Mouse (Mus musculus): ENCODE measurements around the gene Etfdh. TPM values are rescaled to one million over a fixed set of nuclear protein-coding genes. Genes with fewer than 3 reads are reported as not detected.
A peak's percentile ranks its signal among the peaks of the same experiment; 100 is the strongest.
"Not testable (repeated sequence)": the region's sequence is repeated elsewhere in the genome, so short reads cannot be mapped to it uniquely, and the experiment has no call there.

Gene Etfdh
- polyA plus RNA-seq, 1 experiment from 2014 or later: 187 TPM

- H3K27me3 ChIP-seq: no peaks in the 10 kb centered on the region
- H3K36me3 ChIP-seq: no peaks in the 10 kb centered on the region
- H3K9ac ChIP-seq: no peak overlapping the region
- no peak for ATAC-seq (replicated peaks; ENCODE audit: insufficient number of reproducible peaks, insufficient read depth, low FRiP score, low read depth)
- 21% methylated on average over 5 of the region's 5 CpGs for WGBS
- H3K4me1 ChIP-seq (replicated peaks): peaks cover 11% of the 10 kb centered on the region
- H3K4me2 ChIP-seq: 0 out of 2 replicates have a peak overlapping the region, but pooled peaks have one; percentile 10
- H3K4me3 ChIP-seq: no peak overlapping the region
- no peaks in the 10 kb centered on the region for H3K9me3 ChIP-seq (replicated peaks)
- H3K27ac ChIP-seq: no peak overlapping the region
These were observed 52.4 kb downstream of the Etfdh start for GRCm38 (mm10) chr3:79576865-79577264.

- Histone ChIP-seq H3K4me2 (no peak overlapping the region), H3K4me3 (no peak overlapping the region), H3K9ac (no peak overlapping the region), H3K27me3 (no peaks in the 10 kb centered on the region), H3K9me3 (replicated peaks) (no peaks in the 10 kb centered on the region), H3K27ac (no peak overlapping the region), H3K4me1 (replicated peaks) (peaks cover 11% of the 10 kb centered on the region), H3K36me3 (no peaks in the 10 kb centered on the region)
- ATAC-seq (replicated peaks; ENCODE audit: insufficient number of reproducible peaks, insufficient read depth, low FRiP score, low read depth): 0 out of 2 replicates have a peak, but pooled peaks have one; percentile 5
- 24% methylated on average over 3 of the region's 3 CpGs for WGBS
These were observed 52.9 kb downstream of the Etfdh start for GRCm38 (mm10) chr3:79576468-79576816.

- Histone ChIP-seq H3K27me3 (no peaks in the 10 kb centered on the region), H3K9me3 (replicated peaks) (no peaks in the 10 kb centered on the region), H3K4me1 (replicated peaks) (peaks cover 11% of the 10 kb centered on the region), H3K27ac (no peak overlapping the region), H3K4me2 (no peak overlapping the region), H3K4me3 (no peak overlapping the region), H3K9ac (no peak overlapping the region), H3K36me3 (no peaks in the 10 kb centered on the region)
- ATAC-seq (replicated peaks; ENCODE audit: insufficient number of reproducible peaks, insufficient read depth, low FRiP score, low read depth): 0 out of 2 replicates have a peak, but pooled peaks have one; percentile 16
- 39% methylated on average over 10 of the region's 10 CpGs for WGBS
These were observed 53.5 kb downstream of the Etfdh start for GRCm38 (mm10) chr3:79575576-79576467.

DNA sequence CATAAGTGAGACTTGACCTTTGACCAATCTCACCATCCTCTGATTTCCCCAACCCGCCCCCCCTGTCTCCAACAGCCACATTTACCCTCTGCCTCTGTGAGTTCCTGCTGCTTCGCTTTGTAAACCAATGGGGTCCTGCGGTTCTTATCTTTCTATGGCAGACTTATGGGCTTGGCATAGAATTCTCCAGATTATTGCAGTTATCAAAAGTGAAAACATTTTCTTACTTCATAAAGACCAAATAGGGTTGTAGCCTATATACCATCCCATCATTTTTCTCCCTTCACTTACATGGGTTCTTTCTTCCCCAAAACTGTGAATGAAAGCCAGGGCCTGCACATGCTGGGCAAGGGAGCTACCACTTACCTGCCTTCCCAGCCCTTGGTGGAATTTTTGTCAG is 55.0 kb downstream of the Etfdh start:
- Histone ChIP-seq H3K4me1 (replicated peaks) (peaks cover 11% of the 10 kb centered on the region), H3K27me3 (no peaks in the 10 kb centered on the region), H3K36me3 (no peaks in the 10 kb centered on the region), H3K4me3 (no peak overlapping the region), H3K27ac (no peak overlapping the region), H3K9ac (no peak overlapping the region), H3K9me3 (replicated peaks) (no peaks in the 10 kb centered on the region), H3K4me2 (no peak overlapping the region)
- no peak for ATAC-seq (replicated peaks; ENCODE audit: insufficient number of reproducible peaks, insufficient read depth, low FRiP score, low read depth)
- WGBS: 86% methylated on average over 3 of the region's 3 CpGs

GRCm38 (mm10) chr3:79573376-79573775 is 55.9 kb downstream of the Etfdh start:
- H3K9me3 ChIP-seq (replicated peaks); H3K4me3 ChIP-seq; H3K36me3 ChIP-seq; H3K27me3 ChIP-seq; H3K27ac ChIP-seq; H3K4me2 ChIP-seq; H3K9ac ChIP-seq; ATAC-seq (replicated peaks; ENCODE audit: insufficient number of reproducible peaks, insufficient read depth, low FRiP score, low read depth): not testable (repeated sequence)
- H3K4me1 ChIP-seq (replicated peaks): peaks cover 12% of the 10 kb centered on the region
- 88% methylated on average over 5 of the region's 5 CpGs for WGBS

DNA sequence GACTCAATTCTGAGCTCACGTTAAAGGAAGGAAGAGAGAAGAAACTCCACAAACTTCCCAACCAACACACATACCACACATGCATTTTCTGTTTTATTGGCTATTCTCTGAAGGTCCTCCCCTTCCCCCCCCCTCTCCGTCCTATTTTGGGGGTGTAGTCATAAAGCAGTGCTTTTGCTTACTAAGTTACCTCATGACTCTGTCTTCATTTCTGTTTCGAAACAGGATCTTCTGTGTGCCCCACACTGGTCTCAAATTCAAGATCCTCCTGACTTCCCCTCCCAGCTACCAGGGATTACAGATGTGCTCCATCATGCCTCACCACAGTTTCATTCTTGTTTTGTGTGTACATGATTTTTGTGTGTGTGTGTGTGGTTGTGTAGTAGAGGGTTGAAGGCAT is 56.9 kb downstream of the Etfdh start:
- no peak overlapping the region for H3K4me2 ChIP-seq
- no peak overlapping the region for H3K9ac ChIP-seq
- H3K4me3 ChIP-seq: no peak overlapping the region
- no peaks in the 10 kb centered on the region for H3K9me3 ChIP-seq (replicated peaks)
- WGBS: 58% methylated on average over 3 of the region's 3 CpGs
- peaks cover 13% of the 10 kb centered on the region for H3K4me1 ChIP-seq (replicated peaks)
- H3K27me3 ChIP-seq: no peaks in the 10 kb centered on the region
- no peak overlapping the region for H3K27ac ChIP-seq
- no peak for ATAC-seq (replicated peaks; ENCODE audit: insufficient number of reproducible peaks, insufficient read depth, low FRiP score, low read depth)
- H3K36me3 ChIP-seq: no peaks in the 10 kb centered on the region

GRCm38 (mm10) chr3:79569351-79569681 is 60.0 kb downstream of the Etfdh start:
- no peak for ATAC-seq (replicated peaks; ENCODE audit: insufficient number of reproducible peaks, insufficient read depth, low FRiP score, low read depth)
- Histone ChIP-seq H3K36me3 (no peaks in the 10 kb centered on the region), H3K4me1 (replicated peaks) (peaks cover 12% of the 10 kb centered on the region), H3K27ac (no peak overlapping the region), H3K4me3 (no peak overlapping the region), H3K27me3 (no peaks in the 10 kb centered on the region), H3K9me3 (replicated peaks) (no peaks in the 10 kb centered on the region), H3K9ac (no peak overlapping the region), H3K4me2 (no peak overlapping the region)
- 79% methylated on average over 3 of the region's 3 CpGs for WGBS

GRCm38 (mm10) chr3:79568629-79569350 is 60.5 kb downstream of the Etfdh start:
- H3K36me3 ChIP-seq: no peaks in the 10 kb centered on the region
- no peaks in the 10 kb centered on the region for H3K27me3 ChIP-seq
- peak overlapping the region; percentile 95 for H3K4me2 ChIP-seq
- H3K4me3 ChIP-seq: peak overlapping the region; percentile 88; the same call in 1 of the 2 replicates
- H3K4me1 ChIP-seq (replicated peaks): peaks cover 12% of the 10 kb centered on the region
- WGBS: 91% methylated on average over 16 of the region's 16 CpGs
- no peaks in the 10 kb centered on the region for H3K9me3 ChIP-seq (replicated peaks)
- H3K9ac ChIP-seq: peak overlapping the region; percentile 89; the same call in 1 of the 2 replicates
- H3K27ac ChIP-seq: peak overlapping the region; percentile 88
- ATAC-seq (replicated peaks; ENCODE audit: insufficient number of reproducible peaks, insufficient read depth, low FRiP score, low read depth): no peak

- Histone ChIP-seq H3K27me3 (no peaks in the 10 kb centered on the region), H3K4me2 (peak within 1 kb of the TSS; percentile 95), H3K4me1 (replicated peaks) (peaks cover 12% of the 10 kb centered on the region), H3K9me3 (replicated peaks) (no peaks in the 10 kb centered on the region), H3K9ac (peak within 1 kb of the TSS; percentile 89), H3K36me3 (no peaks in the 10 kb centered on the region), H3K4me3 (peak within 1 kb of the TSS; percentile 88), H3K27ac (peak within 1 kb of the TSS; percentile 88)
- ATAC-seq (replicated peaks; ENCODE audit: insufficient number of reproducible peaks, insufficient read depth, low FRiP score, low read depth): peak; percentile 93
- under 1% methylated on average over 54 of the region's 55 CpGs for whole genome bisulfite sequencing
These were observed 61.5 kb downstream of the Etfdh start, which contains the start of gene Fnip2 for GRCm38 (mm10) chr3:79567703-79568362. Gene Fnip2, minus strand, starts transcription at chr3:79567796.

- H3K36me3 ChIP-seq: no peaks in the 10 kb centered on the region
- no peaks in the 10 kb centered on the region for H3K9me3 ChIP-seq (replicated peaks)
- H3K4me1 ChIP-seq (replicated peaks): peaks cover 12% of the 10 kb centered on the region
- H3K27me3 ChIP-seq: no peaks in the 10 kb centered on the region
- H3K4me2 ChIP-seq: peak overlapping the region; percentile 95
- peak overlapping the region; percentile 89 for H3K9ac ChIP-seq
- H3K27ac ChIP-seq: peak overlapping the region; percentile 88
- peak overlapping the region; percentile 88 for H3K4me3 ChIP-seq
- WGBS: 3% methylated on average over 59 of the region's 60 CpGs
- ATAC-seq (replicated peaks; ENCODE audit: insufficient number of reproducible peaks, insufficient read depth, low FRiP score, low read depth): no peak; the same call in 1 of the 2 replicates
These were observed 62.3 kb downstream of the Etfdh start for GRCm38 (mm10) chr3:79566716-79567691.

All from heart, embryonic 15.5 days (tissue).